Mouse (Mus musculus) liver, embryonic 14.5 days (tissue): ENCODE results near the gene Osbpl6. TPM values are rescaled to one million over a fixed set of nuclear protein-coding genes. Genes with fewer than 3 reads are reported as not detected.
A peak's percentile ranks its signal among the peaks of the same experiment; 100 is the strongest.

Experiments
- ATAC-seq: fragments of 200-750 bp; cut with Nextera tagmentation; 2 replicates; pipeline ENCODE4 v1.8.0; 2017; ENCODE audit warnings: moderate number of reproducible peaks, mild to moderate bottlenecking, moderate library complexity; ENCODE audit not compliant: insufficient read depth
- DNase-seq, 3 experiments: peaks; one replicate each; pipeline ENCODE4 v3.0.0-alpha.2; 2012 to 2013; ENCODE audit warnings: low read depth in 3 of 3, low spot score in 3 of 3
- H3K27ac ChIP-seq: fragments of 300-500 bp; sonication (generic); 2 replicates; pipeline ENCODE4 v1.5.1; 2014; ENCODE audit warnings: moderate library complexity, mild to moderate bottlenecking, control low read depth, inconsistent platforms
- H3K27me3 ChIP-seq: fragments of 300-500 bp; sonication (generic); 2 replicates; pipeline ENCODE4 v1.6.1; 2014; ENCODE audit warnings: mild to moderate bottlenecking, low read length, moderate library complexity; ENCODE audit not compliant: control insufficient read depth, insufficient read depth
- H3K36me3 ChIP-seq: fragments of 300-500 bp; sonication (generic); replicated peaks from 2 replicates; pipeline ENCODE4 v1.6.1; 2014; ENCODE audit warnings: low read depth; ENCODE audit not compliant: control insufficient read depth, insufficient read depth
- H3K4me1 ChIP-seq, 2 experiments: fragments of 200-500 bp in 1 of 2; fragments of 300-500 bp in 1 of 2; sonication (generic) in 1 of 2; replicated peaks; 2 replicates each; pipeline ENCODE4 v1.6.1; 2012 to 2014; ENCODE audit warnings: antibody characterized with exemption in 1 of 2, inconsistent platforms in 1 of 2, low read length in 1 of 2; ENCODE audit not compliant: control insufficient read depth in 2 of 2, insufficient read depth in 2 of 2
- H3K4me2 ChIP-seq: fragments of 300-500 bp; sonication (generic); 2 replicates; pipeline ENCODE4 v1.6.1; 2014; ENCODE audit warnings: low read depth, mild to moderate bottlenecking, control low read depth, moderate library complexity
- H3K4me3 ChIP-seq, 2 experiments: fragments of 200-500 bp in 1 of 2; fragments of 300-500 bp in 1 of 2; sonication (generic) in 1 of 2; 2 replicates each; pipeline ENCODE4 v1.5.1; 2012 to 2014; ENCODE audit warnings: low read depth in 2 of 2, low read length in 2 of 2, mild to moderate bottlenecking in 2 of 2, control low read depth in 1 of 2, inconsistent platforms in 1 of 2, moderate library complexity in 1 of 2; ENCODE audit not compliant: insufficient read depth in 1 of 2
- H3K9ac ChIP-seq: fragments of 300-500 bp; sonication (generic); replicated peaks from 2 replicates; pipeline ENCODE4 v1.6.1; 2014; ENCODE audit warnings: mild to moderate bottlenecking, control low read depth, moderate library complexity
- H3K9me3 ChIP-seq: fragments of 300-500 bp; sonication (generic); 2 replicates; pipeline ENCODE4 v1.6.1; 2016; ENCODE audit warnings: low read length, mixed read lengths; ENCODE audit not compliant: control insufficient read depth
- CTCF ChIP-seq: IDR thresholded peaks from 2 replicates; pipeline ENCODE4 v1.5.1; 2016; ENCODE audit warnings: antibody characterized with exemption, low read depth, control low read depth
- EP300 ChIP-seq: IDR thresholded peaks from 2 replicates; pipeline ENCODE4 v1.6.1; 2016; ENCODE audit warnings: antibody characterized with exemption, low read depth
- WGBS: fragments of 180-500 bp; shearing (Covaris S2); extraction: QIAGEN DNeasy Blood & Tissue Kit; methylation state at CpG from one replicate; pipeline ENCODE4 v1.1.7; 2014; ENCODE audit not compliant: insufficient replicate concordance; 5-methylcytosine and 5-hydroxymethylcytosine counted together
- polyA plus RNA-seq, 2 experiments: library from polyadenylated mRNA; depleted of rRNA in 1 of 2; stranded (reverse) in 1 of 2; unstranded in 1 of 2; fragments of >200 nt; fragmentation: Nextera tagmentation in 1 of 2; extraction: Ambion mirVana in 1 of 2; gene quantifications; 2 replicates each; pipeline versions ENCODE4 v1.2.1 to v1.2.3; 2012 to 2014

Osbpl6 gene
- polyA plus RNA-seq (2012; rRNA removed) (0.17 and 0.41 TPM in 2 replicates), polyA plus RNA-seq (2014; fragmentation: Nextera tagmentation; extraction: Ambion mirVana) (0.20 and 0.21 TPM in 2 replicates)

- TF ChIP-seq CTCF (no peak), EP300 (no peak)
- Histone ChIP-seq H3K27ac (no peak within 1 kb of the TSS), H3K9ac (no peak within 1 kb of the TSS), H3K9me3 (no peaks in the 10 kb centered on the region), H3K36me3 (no peaks in the 10 kb centered on the region), H3K27me3 (peaks cover 45% of the 10 kb centered on the region), H3K4me1 (no peaks in the 10 kb centered on the region), H3K4me2 (peak within 1 kb of the TSS; percentile 65), H3K4me3 (peak within 1 kb of the TSS; percentile 49 to 58)
- DNase-seq (no peak), ATAC-seq (peak; percentile 57; the same call in 1 of the 2 replicates)
- under 1% methylated on average over 81 of the region's 89 CpGs for WGBS
Measured at GRCm38 (mm10) chr2:76406151-76406936, at the start of gene Osbpl6. Osbpl6 (plus strand) TSS chr2:76406508.

- Histone ChIP-seq H3K27me3 (no peaks in the 10 kb centered on the region), H3K4me2 (no peak within 1 kb of the TSS), H3K9ac (no peak within 1 kb of the TSS), H3K36me3 (no peaks in the 10 kb centered on the region), H3K4me3 (no peak within 1 kb of the TSS), H3K9me3 (no peaks in the 10 kb centered on the region), H3K27ac (no peak within 1 kb of the TSS), H3K4me1 (no peaks in the 10 kb centered on the region)
- 71% methylated on average over 11 of the region's 11 CpGs for WGBS
- DNase-seq (no peak), ATAC-seq (no peak)
- TF ChIP-seq EP300: no peak
- no peak for TF ChIP-seq CTCF
Measured at GRCm38 (mm10) chr2:76360226-76360625, 46.1 kb upstream of the Osbpl6 start, which contains the start of gene Cyct. Cyct (minus strand) TSS chr2:76360450.

DNA sequence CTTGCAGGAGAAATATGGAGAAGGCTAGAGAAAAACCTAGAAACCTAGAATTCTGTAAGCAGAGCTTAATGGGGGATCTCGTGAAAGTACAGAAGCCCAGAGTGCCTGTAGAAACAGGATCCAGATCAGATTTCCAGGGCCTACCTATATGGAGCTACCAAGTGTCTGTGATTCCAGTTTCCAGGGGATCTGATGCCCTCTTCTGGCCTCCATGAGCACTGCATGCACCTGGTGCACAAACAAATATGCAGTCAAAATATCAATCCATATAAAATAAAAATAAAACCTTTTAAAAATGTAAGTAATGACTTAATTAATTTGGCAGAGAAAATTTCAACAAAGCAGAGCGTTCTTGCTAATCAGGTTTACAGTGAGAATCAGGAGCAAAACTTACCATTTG lies 44.2 kb upstream of the Osbpl6 start:
- DNase-seq (peak in 1 of 3 experiments; percentile 12), ATAC-seq (no peak)
- Histone ChIP-seq H3K4me3 (no peak overlapping the region), H3K4me2 (no peak overlapping the region), H3K27me3 (no peaks in the 10 kb centered on the region), H3K4me1 (no peaks in the 10 kb centered on the region), H3K27ac (no peak overlapping the region), H3K36me3 (no peaks in the 10 kb centered on the region), H3K9me3 (no peaks in the 10 kb centered on the region), H3K9ac (no peak overlapping the region)
- TF ChIP-seq CTCF: peak; percentile 57
- no peak for TF ChIP-seq EP300
- 32% methylated on average over 2 of the region's 2 CpGs for WGBS

GRCm38 (mm10) chr2:76365811-76366210 lies 40.5 kb upstream of the Osbpl6 start:
- 47% methylated on average over 4 of the region's 4 CpGs for WGBS
- no peak overlapping the region for H3K9ac ChIP-seq
- TF ChIP-seq EP300 (no peak), CTCF (no peak)
- H3K36me3 ChIP-seq: no peaks in the 10 kb centered on the region
- no peaks in the 10 kb centered on the region for H3K9me3 ChIP-seq
- DNase-seq (no peak), ATAC-seq (no peak)
- peaks cover 2 to 5% of the 10 kb centered on the region in 2 experiments; a peak in 3 of 4 replicates for H3K4me1 ChIP-seq
- no peak overlapping the region for H3K4me3 ChIP-seq
- no peak overlapping the region for H3K27ac ChIP-seq
- no peaks in the 10 kb centered on the region for H3K27me3 ChIP-seq
- H3K4me2 ChIP-seq: no peak overlapping the region

DNA sequence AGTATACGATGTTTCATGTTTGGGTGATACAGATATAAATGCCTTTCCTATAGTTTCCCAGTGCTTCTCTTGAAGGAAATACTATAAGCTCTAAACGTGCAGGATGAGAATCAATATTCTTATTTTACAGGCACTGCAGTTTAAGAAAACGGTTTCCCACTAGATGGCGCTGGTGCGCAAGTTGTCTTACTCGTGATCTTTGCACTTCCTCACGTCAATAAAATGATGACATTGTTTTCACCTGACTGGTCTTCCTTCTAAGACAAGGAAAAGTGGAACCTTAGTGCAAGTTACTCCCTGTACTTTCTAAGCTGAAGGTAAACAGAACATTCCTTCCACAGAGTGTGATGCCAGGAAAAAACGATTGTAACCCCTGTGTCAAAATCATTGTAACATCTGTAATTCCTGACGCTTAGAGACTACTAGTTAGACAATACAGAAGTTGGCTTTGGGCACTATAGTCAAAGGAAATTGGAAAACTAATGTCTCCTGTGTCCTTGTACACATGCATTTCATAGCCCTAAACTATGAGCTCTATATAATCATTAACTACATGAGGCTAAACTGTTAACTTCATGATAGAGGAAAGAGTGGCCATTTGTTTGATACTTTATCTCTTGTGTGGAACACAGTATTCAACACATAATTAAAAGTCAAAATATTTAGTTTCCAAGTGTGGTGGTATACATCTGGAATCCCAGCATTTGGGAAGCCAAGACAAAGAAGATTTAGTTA lies 39.0 kb upstream of the Osbpl6 start:
- Histone ChIP-seq H3K4me2 (no peak overlapping the region), H3K36me3 (peaks cover 2% of the 10 kb centered on the region; the same call in 1 of the 2 replicates), H3K27me3 (no peaks in the 10 kb centered on the region), H3K4me3 (no peak overlapping the region), H3K9me3 (no peaks in the 10 kb centered on the region), H3K4me1 (peaks cover 12 to 15% of the 10 kb centered on the region in 2 experiments), H3K9ac (no peak overlapping the region), H3K27ac (no peak overlapping the region)
- TF ChIP-seq CTCF (peak; percentile 76), EP300 (no peak)
- ATAC-seq: no peak
- DNase-seq: peak; percentile 55 to 62 (median 57)
- WGBS: 12% methylated on average over 9 of the region's 9 CpGs
